Mouse (Mus musculus) urinary bladder, adult 18-20 months (tissue): Measurements from ENCODE around the gene Ppp1r12c.

Experiments
- DNase-seq, 2 experiments: peaks; one replicate each; pipeline ENCODE4 v3.0.0; 2022; ENCODE audit warnings: low spot score in 2 of 2, mixed read lengths in 2 of 2

Gene Ppp1r12c

DNA sequence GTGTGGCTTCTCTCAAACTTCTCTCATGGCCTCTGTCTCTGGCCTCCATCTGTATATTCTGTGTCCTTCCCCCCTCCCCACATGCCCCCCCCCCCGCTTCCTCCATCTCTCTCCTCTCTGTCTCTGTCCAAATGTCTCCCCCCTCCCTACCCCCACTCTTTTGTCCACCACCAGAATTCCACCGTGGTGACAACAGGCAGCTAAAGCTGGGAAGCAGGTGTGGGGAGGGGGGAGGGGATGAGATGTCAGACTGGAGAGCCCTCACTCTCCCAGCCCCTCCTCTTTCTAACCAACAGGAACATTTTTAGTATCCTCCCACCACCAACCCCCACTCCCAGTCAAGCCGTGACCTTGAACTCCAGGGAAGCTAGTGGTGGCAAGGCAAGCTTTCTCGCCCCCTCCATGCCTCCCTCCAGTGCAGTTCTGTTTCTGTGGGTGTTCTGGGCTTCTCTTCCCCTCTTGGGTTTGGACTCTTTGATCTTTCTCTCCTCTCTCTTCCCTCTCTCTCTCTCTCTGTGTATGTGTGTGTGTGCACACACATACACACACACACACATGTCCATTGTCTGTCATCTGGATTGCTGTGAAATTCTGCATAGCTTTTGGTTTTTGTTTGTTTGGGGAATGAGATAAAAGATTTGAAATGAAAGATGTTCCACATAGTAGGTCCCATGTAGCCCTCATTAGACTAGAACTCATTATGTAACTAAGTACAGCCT is 15.0 kb upstream of the Ppp1r12c start, which contains the start of gene Tnnt1:
TSS of gene Tnnt1 (minus strand) at position 51 of the 719 bp plus-strand sequence.
- no peak for DNase-seq

- DNase-seq = no peak
Measured at GRCm38 (mm10) chr7:4515853-4516252, 14.4 kb upstream of the Ppp1r12c start.

GRCm38 (mm10) chr7:4513829-4514712 is 12.6 kb upstream of the Ppp1r12c start:
- no peak for DNase-seq

DNA sequence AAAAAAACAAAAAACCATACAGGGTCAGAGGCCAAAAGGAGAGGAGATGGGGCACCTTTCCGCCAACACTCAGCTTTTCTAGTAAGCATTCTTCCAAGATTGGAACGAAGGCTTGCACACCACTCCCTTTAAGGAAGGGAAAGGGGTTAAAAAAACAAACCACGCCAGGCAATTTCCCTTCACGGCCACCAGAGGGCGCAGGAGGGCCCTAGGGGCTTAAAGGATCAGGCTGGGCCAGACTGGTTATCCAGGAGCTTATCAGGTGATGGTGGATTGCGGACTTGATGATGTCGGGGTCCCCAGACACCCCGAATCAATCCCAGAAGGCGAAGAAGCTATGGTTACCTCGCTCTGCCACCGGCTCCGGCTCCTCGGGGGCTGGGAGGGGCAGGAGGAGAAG is 11.8 kb upstream of the Ppp1r12c start:
- no peak for DNase-seq

GRCm38 (mm10) chr7:4511489-4512224 is 10.2 kb upstream of the Ppp1r12c start:
- DNase-seq = no peak

- peak in 1 of 2 experiments; percentile 37 for DNase-seq
Measured at GRCm38 (mm10) chr7:4509863-4510608, 8.6 kb upstream of the Ppp1r12c start.

DNA sequence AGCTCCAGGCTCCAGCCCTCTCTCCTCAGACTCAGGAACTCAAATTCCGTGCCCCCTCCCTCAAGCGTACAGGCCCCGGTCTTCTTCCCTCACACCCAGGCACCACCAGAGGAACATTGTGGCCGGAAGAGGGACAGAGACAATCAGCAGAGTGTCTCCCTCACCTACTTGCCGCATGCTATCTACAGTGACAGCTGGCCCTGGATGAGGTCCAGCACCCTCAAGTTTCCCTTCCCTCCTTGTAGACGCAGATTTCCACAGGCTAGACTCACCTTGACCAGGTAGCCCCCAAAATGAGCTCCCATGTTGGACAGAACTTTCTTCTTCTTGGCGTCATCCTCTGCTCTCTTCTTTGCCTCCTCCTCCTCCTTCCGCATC is 7.2 kb upstream of the Ppp1r12c start:
- no peak for DNase-seq

DNA sequence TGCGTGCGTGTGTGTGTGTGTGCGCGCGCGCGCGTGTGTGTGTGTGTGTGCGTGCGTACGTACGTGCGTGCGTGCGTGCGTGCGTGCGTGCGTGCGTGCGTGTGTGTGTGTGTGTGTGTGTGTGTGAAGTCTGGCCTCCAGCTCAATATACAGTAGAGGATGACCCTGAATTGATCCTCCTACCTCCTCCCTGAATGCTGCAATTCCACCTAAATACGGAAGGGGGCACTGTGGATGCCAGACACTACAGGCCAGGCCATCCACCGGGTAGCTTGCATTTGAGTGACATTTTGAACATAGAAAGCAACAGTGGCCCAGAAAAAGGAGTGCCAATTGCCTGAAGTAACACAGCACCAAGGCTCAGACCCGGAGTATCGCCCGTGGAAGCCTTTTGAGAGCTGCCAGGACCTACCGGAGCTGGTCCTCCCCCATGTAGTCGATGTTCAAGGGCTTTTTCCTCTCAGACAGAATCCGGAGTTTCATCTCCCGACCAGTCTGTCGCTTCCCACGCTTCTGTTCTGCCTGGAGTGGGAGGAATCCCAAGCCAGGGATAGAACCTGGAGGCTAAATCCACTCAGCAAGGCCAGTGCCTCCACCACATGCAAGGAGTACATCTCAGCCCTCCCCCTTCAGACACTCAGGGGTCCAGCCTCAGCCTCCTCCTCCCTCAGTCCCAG is 6.7 kb upstream of the Ppp1r12c start:
- no peak for DNase-seq

DNA sequence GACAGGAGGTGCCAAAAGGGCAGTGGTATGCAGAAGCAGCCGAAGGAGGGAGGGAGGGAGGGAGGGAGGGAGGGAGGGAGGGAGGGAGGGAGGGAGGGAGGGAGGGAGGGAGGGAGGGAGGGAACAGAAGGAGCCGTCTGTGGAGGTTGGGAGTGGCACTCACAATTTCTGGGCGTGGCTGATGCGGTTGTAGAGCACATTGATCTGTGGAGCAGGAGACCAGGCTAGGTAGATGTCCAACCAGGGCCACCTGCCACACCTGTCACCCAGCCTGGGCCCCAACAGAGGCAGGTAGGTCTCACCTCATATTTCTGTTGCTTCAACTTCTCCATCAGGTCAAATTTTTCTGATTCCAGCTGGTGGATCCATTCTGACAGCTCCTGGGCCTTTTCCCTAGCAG is 5.7 kb upstream of the Ppp1r12c start:
- DNase-seq = no peak

- DNase-seq = no peak
Measured at GRCm38 (mm10) chr7:4504646-4505435, 3.4 kb upstream of the Ppp1r12c start.

DNA sequence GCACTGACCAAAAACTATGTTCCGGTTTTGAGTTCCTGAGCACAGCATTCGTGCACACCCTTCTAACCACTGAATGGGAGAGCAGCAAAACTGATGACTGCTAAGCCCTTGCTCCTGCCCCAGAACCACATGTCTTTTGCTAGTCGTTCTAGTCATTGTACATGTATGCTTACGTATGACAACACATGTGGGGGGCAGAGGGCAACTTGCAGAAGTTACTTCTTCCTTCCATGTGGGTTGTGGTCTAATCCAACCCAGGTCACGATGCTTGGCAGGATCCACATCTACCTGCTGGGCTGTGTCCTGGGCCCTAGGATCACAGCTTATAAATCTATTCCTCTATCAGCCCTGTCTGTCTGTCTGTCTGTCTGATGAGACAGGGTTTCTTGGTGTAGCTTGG is 2.4 kb upstream of the Ppp1r12c start:
- DNase-seq = no peak

DNA sequence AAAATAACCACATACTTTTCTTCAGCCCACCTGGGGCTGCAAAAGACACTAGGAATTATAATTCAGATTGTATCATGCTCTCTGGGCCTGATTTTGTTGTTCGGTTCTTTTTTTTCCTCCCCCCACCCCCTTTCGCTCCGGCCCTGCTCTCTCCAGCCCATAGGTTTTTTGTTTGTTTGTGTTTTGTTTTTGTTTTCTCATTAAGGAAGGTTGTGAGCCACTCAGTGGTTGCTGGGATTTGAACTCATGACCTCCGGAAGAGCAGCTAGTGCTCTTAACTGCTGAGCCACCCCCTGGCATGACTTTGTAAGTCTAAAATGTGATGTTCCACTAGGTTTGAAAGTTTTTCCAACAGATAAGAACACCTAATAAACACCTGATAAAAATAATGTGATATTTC is 1.6 kb upstream of the Ppp1r12c start:
- DNase-seq = no peak

DNA sequence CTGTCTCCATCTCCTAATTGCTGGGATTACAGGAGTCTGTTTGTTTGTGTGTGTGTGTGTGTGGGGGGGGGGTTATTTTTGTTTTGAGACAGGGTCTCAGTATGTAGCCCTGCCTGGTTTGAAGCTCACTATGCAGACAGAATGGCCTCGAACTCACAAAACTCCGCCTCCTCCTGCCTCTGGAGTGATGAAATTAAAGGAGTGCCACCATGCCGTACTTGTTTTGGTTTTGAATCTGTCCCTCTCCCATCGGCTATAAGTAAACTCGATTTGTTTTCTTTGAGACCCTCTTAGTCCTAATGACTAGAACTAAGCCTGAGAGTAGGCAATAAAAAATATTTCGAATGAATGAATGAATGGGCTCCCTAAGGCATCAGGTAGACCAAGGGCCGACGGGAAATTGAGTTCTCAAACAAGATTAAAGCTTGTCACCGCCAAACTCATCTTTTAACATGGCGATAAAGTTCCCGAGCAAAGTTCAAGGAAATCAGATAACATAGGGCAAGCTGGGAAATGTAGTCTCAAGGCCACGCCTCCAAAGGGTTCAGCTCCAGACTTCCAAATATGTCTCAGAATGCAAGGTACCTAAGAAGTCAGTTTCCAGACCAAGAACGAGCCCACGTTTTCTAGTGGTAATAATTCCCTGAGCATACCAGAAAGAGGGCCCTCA is 1.1 kb upstream of the Ppp1r12c start:
- no peak for DNase-seq

- DNase-seq = peak in 1 of 2 experiments; percentile 48
Measured at GRCm38 (mm10) chr7:4500892-4501471, 498 bp downstream of the Ppp1r12c start.

DNA sequence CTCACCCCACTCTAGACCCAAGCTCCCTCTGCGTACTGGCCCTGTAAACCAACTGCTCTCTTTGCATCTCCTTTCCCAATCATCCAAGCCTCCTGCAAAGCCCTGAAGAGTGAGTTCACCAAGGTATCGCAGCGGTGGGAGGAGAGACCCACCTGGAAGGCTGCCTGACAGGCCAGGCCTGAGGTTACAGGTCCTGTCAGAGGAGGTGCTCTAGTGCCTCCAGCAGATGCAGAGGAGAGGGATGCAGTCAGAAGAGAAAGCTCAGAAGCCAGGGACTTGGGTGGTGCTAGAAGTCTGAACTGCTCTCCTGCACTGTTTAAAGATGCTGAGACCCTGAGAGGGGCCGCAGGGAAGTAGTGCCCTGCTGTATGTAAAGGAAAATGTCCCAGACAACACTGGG is 2.4 kb downstream of the Ppp1r12c start:
- no peak for DNase-seq

- DNase-seq = peak in 1 of 2 experiments; percentile 68
Measured at GRCm38 (mm10) chr7:4498251-4498650, 3.2 kb downstream of the Ppp1r12c start.

DNA sequence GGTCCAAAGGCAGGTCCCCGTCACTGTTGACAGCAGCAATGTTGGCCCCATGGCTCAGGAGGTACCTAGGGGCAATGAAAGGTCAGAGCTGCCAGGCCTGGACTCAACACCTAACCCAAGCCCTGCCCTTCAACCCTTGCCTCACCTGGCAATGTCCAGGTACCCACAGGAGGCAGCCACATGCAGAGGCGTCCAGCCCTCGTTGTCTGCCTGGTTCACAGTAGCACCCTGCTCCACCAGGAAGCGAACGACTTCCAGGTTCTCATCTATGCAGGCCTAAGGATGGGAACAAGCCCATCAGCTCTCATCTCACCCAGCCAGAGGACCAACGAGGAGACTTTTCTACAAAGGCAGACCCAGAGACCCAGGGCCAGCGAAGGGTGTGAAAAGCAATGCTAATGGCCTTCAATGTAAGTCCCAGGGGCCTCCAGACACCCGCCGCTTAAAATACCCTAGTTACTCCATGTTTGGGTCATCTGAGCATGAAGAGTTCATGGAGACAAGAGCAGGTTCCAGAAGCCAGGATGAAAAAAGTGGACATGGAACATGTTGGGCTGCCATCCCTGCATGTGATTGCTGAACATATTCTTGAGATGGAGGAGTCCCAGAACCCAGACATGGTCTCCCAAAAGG is 4.1 kb downstream of the Ppp1r12c start:
- no peak for DNase-seq

GRCm38 (mm10) chr7:4496468-4496867 is 5.0 kb downstream of the Ppp1r12c start:
- DNase-seq = no peak

DNA sequence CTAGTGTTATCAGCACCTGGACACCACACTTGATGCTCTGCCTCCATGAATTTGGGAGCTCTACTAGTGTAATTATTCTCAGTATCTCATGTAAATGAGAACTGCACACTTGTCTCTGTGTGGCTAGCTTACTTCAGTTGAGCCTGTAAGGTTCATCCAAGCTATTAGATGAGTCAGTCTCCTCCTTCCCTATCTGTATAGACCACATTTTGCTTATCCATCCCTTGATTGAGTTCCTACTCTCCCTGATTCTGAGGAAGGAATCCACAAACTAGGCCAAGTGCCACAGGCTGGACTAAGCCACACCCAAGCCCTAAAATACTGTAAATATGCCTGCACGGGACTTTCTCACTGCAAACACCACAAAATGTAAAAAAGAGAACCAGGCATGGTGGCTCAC is 7.5 kb downstream of the Ppp1r12c start:
- DNase-seq = no peak
